Mouse (Mus musculus) heart, adult 2 months (tissue): ENCODE results near the gene Prox1. TPM values are rescaled to one million over a fixed set of nuclear protein-coding genes. Genes with fewer than 3 reads are reported as not detected.

Experiments
- DNase-seq, 2 experiments: peaks; one replicate each; pipeline ENCODE4 v3.0.0; 2021
- H3K27ac ChIP-seq: fragments of 200-600 bp; 2 replicates; pipeline ENCODE4 v1.8.1; 2022
- H3K27me3 ChIP-seq: fragments of 200-500 bp; 2 replicates; pipeline ENCODE4 v1.6.1; 2012; ENCODE audit warnings: mild to moderate bottlenecking, low read length, inconsistent platforms, mixed read lengths; ENCODE audit not compliant: control insufficient read depth, insufficient read depth
- H3K36me3 ChIP-seq: fragments of 200-500 bp; 2 replicates; pipeline ENCODE4 v1.6.1; 2012; ENCODE audit warnings: low read length, inconsistent platforms; ENCODE audit not compliant: control insufficient read depth, insufficient read depth
- H3K4me1 ChIP-seq: fragments of 200-500 bp; 2 replicates; pipeline ENCODE4 v1.6.1; 2011; ENCODE audit warnings: low read length; ENCODE audit not compliant: control insufficient read depth, insufficient read depth
- H3K4me3 ChIP-seq: fragments of 200-600 bp; 2 replicates; pipeline ENCODE4 v1.8.1; 2022
- H3K79me2 ChIP-seq: fragments of 200-500 bp; replicated peaks from 2 replicates; pipeline ENCODE4 v1.6.1; 2012; ENCODE audit warnings: mild to moderate bottlenecking, inconsistent platforms, low read length, moderate library complexity, mixed read lengths; ENCODE audit not compliant: control insufficient read depth, insufficient read depth
- H3K9ac ChIP-seq: fragments of 200-500 bp; 2 replicates; pipeline ENCODE4 v1.6.1; 2012; ENCODE audit warnings: low read depth, mild to moderate bottlenecking, control low read depth, inconsistent platforms, low read length, mixed read lengths
- CTCF ChIP-seq: fragments of 200-600 bp; IDR thresholded peaks from 2 replicates; pipeline ENCODE4 v1.8.1; 2022; ENCODE audit warnings: antibody characterized with exemption, mild to moderate bottlenecking, moderate library complexity
- EP300 ChIP-seq: fragments of 200-500 bp; IDR thresholded peaks from 2 replicates; pipeline ENCODE4 v1.6.1; 2011; ENCODE audit warnings: low read depth, low read length, control low read depth; ENCODE audit not compliant: insufficient read depth
- POLR2A ChIP-seq: fragments of 200-500 bp; IDR thresholded peaks from 2 replicates; pipeline ENCODE4 v1.6.1; 2011; ENCODE audit warnings: mild to moderate bottlenecking, low read depth, low read length, control low read depth; ENCODE audit not compliant: insufficient read depth
- WGBS: fragments of 180-500 bp; shearing (Covaris S2); methylation state at CpG from one replicate; pipeline ENCODE4 v1.1.7; 2018; 5-methylcytosine and 5-hydroxymethylcytosine counted together
- intact Hi-C: fragments of 180-260 bp; cut with DNase I; formaldehyde crosslinking; loops from one replicate; pipeline ENCODE4 v1.15.1; 2025
- polyA plus RNA-seq: library from polyadenylated mRNA; depleted of rRNA; stranded (reverse); fragments of >200 nt; gene quantifications from 2 replicates; pipeline ENCODE4 v1.2.3, GENCODE M21; 2012
- total RNA-seq, 2 experiments: library from RNA; stranded (reverse); gene quantifications; 2 replicates each; pipeline ENCODE4 v1.2.3; 2021

The Prox1 gene
- total and polyA plus RNA-seq, 3 experiments, result 12.1 to 57.3 (median 46.2) TPM

- H3K79me2 ChIP-seq, result no peaks in the 10 kb centered on the region
- WGBS, result 97% methylated on average over 1 of the region's 1 CpGs
- intact Hi-C loops, result no loop called here
- DNase-seq, result no peak
- no peak overlapping the region for H3K9ac ChIP-seq
- H3K4me3 ChIP-seq, result no peak overlapping the region
- TF ChIP-seq POLR2A (no peak), EP300 (no peak), CTCF (no peak)
- H3K36me3 ChIP-seq, result no peaks in the 10 kb centered on the region
- H3K27me3 ChIP-seq, result no peaks in the 10 kb centered on the region
- H3K4me1 ChIP-seq, result no peaks in the 10 kb centered on the region; the same call in 1 of the 2 replicates
- no peak overlapping the region for H3K27ac ChIP-seq
These were observed 62.9 kb downstream of the Prox1 start for GRCm38 (mm10) chr1:190107587-190107986.

- no peaks in the 10 kb centered on the region; the same call in 1 of the 2 replicates for H3K4me1 ChIP-seq
- TF ChIP-seq POLR2A, result no peak
- TF ChIP-seq CTCF, result no peak
- TF ChIP-seq EP300, result no peak
- WGBS, result 48% methylated on average over 16 of the region's 16 CpGs
- no peak overlapping the region for H3K9ac ChIP-seq
- intact Hi-C loops, result no loop called here
- no peaks in the 10 kb centered on the region for H3K27me3 ChIP-seq
- no peak overlapping the region for H3K27ac ChIP-seq
- no peaks in the 10 kb centered on the region for H3K79me2 ChIP-seq
- no peak overlapping the region for H3K4me3 ChIP-seq
- no peak for DNase-seq
- H3K36me3 ChIP-seq, result no peaks in the 10 kb centered on the region
These were observed 63.7 kb downstream of the Prox1 start for GRCm38 (mm10) chr1:190106674-190107420.

GRCm38 (mm10) chr1:190106060-190106459 is 64.5 kb downstream of the Prox1 start:
- intact Hi-C loops, result no loop called here
- H3K79me2 ChIP-seq, result no peaks in the 10 kb centered on the region
- H3K4me3 ChIP-seq, result no peak overlapping the region
- WGBS, result 73% methylated on average over 5 of the region's 5 CpGs
- no peaks in the 10 kb centered on the region; the same call in 1 of the 2 replicates for H3K4me1 ChIP-seq
- H3K27me3 ChIP-seq, result no peaks in the 10 kb centered on the region
- DNase-seq, result no peak
- H3K27ac ChIP-seq, result no peak overlapping the region
- H3K9ac ChIP-seq, result no peak overlapping the region
- no peak for TF ChIP-seq EP300
- H3K36me3 ChIP-seq, result no peaks in the 10 kb centered on the region

GRCm38 (mm10) chr1:190093326-190093725 is 77.2 kb downstream of the Prox1 start:
- intact Hi-C loops, result no loop called here
- no peak overlapping the region for H3K4me3 ChIP-seq
- H3K4me1 ChIP-seq, result no peaks in the 10 kb centered on the region
- no peak overlapping the region for H3K27ac ChIP-seq
- DNase-seq, result no peak
- H3K79me2 ChIP-seq, result no peaks in the 10 kb centered on the region
- no peaks in the 10 kb centered on the region for H3K36me3 ChIP-seq
- no peaks in the 10 kb centered on the region for H3K27me3 ChIP-seq
- H3K9ac ChIP-seq, result no peak overlapping the region
- WGBS, result 85% methylated on average over 9 of the region's 9 CpGs
- TF ChIP-seq POLR2A (no peak), EP300 (no peak), CTCF (no peak)

GRCm38 (mm10) chr1:190092076-190092475 is 78.4 kb downstream of the Prox1 start:
- H3K4me1 ChIP-seq, result no peaks in the 10 kb centered on the region
- DNase-seq, result no peak
- TF ChIP-seq EP300 (no peak), POLR2A (no peak), CTCF (no peak)
- H3K4me3 ChIP-seq, result no peak overlapping the region
- H3K79me2 ChIP-seq, result no peaks in the 10 kb centered on the region
- H3K9ac ChIP-seq, result no peak overlapping the region
- 97% methylated on average over 7 of the region's 7 CpGs for WGBS
- intact Hi-C loops, result no loop called here
- H3K27ac ChIP-seq, result no peak overlapping the region
- no peaks in the 10 kb centered on the region for H3K27me3 ChIP-seq
- H3K36me3 ChIP-seq, result no peaks in the 10 kb centered on the region

- Histone ChIP-seq H3K9ac (no peak overlapping the region), H3K4me1 (no peaks in the 10 kb centered on the region; the same call in 1 of the 2 replicates), H3K4me3 (no peak overlapping the region), H3K27me3 (no peaks in the 10 kb centered on the region), H3K27ac (no peak overlapping the region), H3K36me3 (no peaks in the 10 kb centered on the region), H3K79me2 (no peaks in the 10 kb centered on the region)
- TF ChIP-seq EP300 (no peak), CTCF (no peak), POLR2A (no peak)
- WGBS, result 23% methylated on average over 2 of the region's 2 CpGs
- DNase-seq, result no peak
- intact Hi-C loops, result no loop called here
These were observed 81.6 kb downstream of the Prox1 start for GRCm38 (mm10) chr1:190088929-190089328.
